Mouse (Mus musculus) lung, adult 2 months (tissue): ENCODE data around the gene Fam229a. TPM values are rescaled to one million over a fixed set of nuclear protein-coding genes. Genes with fewer than 3 reads are reported as not detected.
"Not testable (repeated sequence)": the region's sequence is repeated elsewhere in the genome, so short reads cannot be mapped to it uniquely, and the experiment has no call there.

Source experiments
- DNase-seq: peaks from one replicate; pipeline ENCODE4 v3.0.0; 2022
- H3K4me1 ChIP-seq: fragments of 200-500 bp; 2 replicates; pipeline ENCODE4 v1.6.1; 2011; ENCODE audit warnings: low read length; ENCODE audit not compliant: control insufficient read depth, insufficient read depth
- H3K4me3 ChIP-seq: fragments of 200-500 bp; replicated peaks from 2 replicates; pipeline ENCODE3; 2011; ENCODE audit warnings: low read depth, mild to moderate bottlenecking, control low read depth, low read length; ENCODE audit errors: extremely low read depth
- CTCF ChIP-seq: fragments of 200-500 bp; IDR thresholded peaks from 2 replicates; pipeline ENCODE4 v1.5.1; 2011; ENCODE audit warnings: mild to moderate bottlenecking, low read length, control low read depth; ENCODE audit not compliant: insufficient read depth
- POLR2A ChIP-seq: fragments of 200-500 bp; IDR thresholded peaks from 2 replicates; pipeline ENCODE4 v1.6.1; 2011; ENCODE audit warnings: low read depth, mild to moderate bottlenecking, control low read depth, low read length, borderline replicate concordance; ENCODE audit errors: extremely low read depth
- WGBS: fragments of 180-500 bp; shearing (Covaris S2); methylation state at CpG from one replicate; pipeline ENCODE4 v1.1.7; 2018; 5-methylcytosine and 5-hydroxymethylcytosine counted together
- polyA plus RNA-seq: library from polyadenylated mRNA; depleted of rRNA; stranded (reverse); fragments of >200 nt; gene quantifications from 2 replicates; pipeline ENCODE4 v1.2.3, GENCODE M21; 2012; rRNA removed

The Fam229a gene
- polyA plus RNA-seq, 1 experiment: 0.80 TPM

- 49% methylated on average over 2 of the region's 2 CpGs for WGBS
- H3K4me1 ChIP-seq: peaks cover 4% of the 10 kb centered on the region; the same call in 1 of the 2 replicates
- no peak overlapping the region for H3K4me3 ChIP-seq
- DNase-seq: no peak
- TF ChIP-seq CTCF (no peak), POLR2A (no peak)
Observed at GRCm38 (mm10) chr4:129516925-129517324, 25.9 kb downstream of the Fam229a start.

DNA sequence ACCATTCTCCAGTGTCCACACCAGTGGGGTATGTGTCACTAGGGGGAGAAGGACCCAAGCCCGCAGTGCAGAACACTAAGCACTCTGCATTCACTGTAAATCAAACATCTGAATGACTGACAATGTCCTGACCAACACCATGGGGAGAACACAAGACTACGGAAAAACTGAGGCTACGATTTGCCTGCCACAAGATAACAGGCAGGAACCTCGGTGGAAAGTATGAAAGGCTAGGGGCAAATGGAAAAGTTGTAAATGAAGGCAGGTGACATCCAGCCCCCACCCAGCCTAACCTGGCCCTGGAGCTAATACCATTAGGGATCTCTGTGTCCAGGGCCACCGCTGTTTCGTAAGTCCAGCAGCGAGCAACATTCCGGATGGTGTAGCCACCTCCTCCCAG lies 27.5 kb downstream of the Fam229a start:
- no peak for DNase-seq
- H3K4me1 ChIP-seq: peaks cover 4% of the 10 kb centered on the region; the same call in 1 of the 2 replicates
- 92% methylated on average over 8 of the region's 8 CpGs for WGBS
- no peak overlapping the region for H3K4me3 ChIP-seq
- no peak for TF ChIP-seq POLR2A
- no peak for TF ChIP-seq CTCF

- DNase-seq: no peak
- Histone ChIP-seq H3K4me3 (no peak overlapping the region), H3K4me1 (no peaks in the 10 kb centered on the region)
- 89% methylated on average over 5 of the region's 5 CpGs for WGBS
- TF ChIP-seq POLR2A (no peak), CTCF (no peak)
Observed at GRCm38 (mm10) chr4:129525338-129525737, 34.3 kb downstream of the Fam229a start.

GRCm38 (mm10) chr4:129525889-129526288 lies 34.9 kb downstream of the Fam229a start:
- no peak overlapping the region for H3K4me3 ChIP-seq
- 79% methylated on average over 3 of the region's 3 CpGs for WGBS
- DNase-seq: no peak
- TF ChIP-seq POLR2A (no peak), CTCF (no peak)
- H3K4me1 ChIP-seq: no peaks in the 10 kb centered on the region

GRCm38 (mm10) chr4:129528901-129529300 lies 37.9 kb downstream of the Fam229a start:
- 87% methylated on average over 6 of the region's 6 CpGs for WGBS
- DNase-seq, H3K4me1 ChIP-seq, H3K4me3 ChIP-seq: not testable (repeated sequence)

- peaks cover 6% of the 10 kb centered on the region; the same call in 1 of the 2 replicates for H3K4me1 ChIP-seq
- TF ChIP-seq POLR2A (no peak), CTCF (peak; percentile 37; the same call in 1 of the 2 replicates)
- H3K4me3 ChIP-seq: no peak overlapping the region
- 83% methylated on average over 6 of the region's 6 CpGs for WGBS
- DNase-seq: no peak
Observed at GRCm38 (mm10) chr4:129540012-129540411, 49.0 kb downstream of the Fam229a start.

Other genes starting within 250 kb of the Fam229a start
- gene C77080, start 229.8 kb upstream of the Fam229a start, polyA plus RNA-seq: 47.1 and 50.1 TPM in 2 replicates
- 2.8 TPM in 2 replicates for gene Sync, start 203.6 kb upstream of the Fam229a start, polyA plus RNA-seq
- gene Rbbp4, start 155.8 kb upstream of the Fam229a start, polyA plus RNA-seq: 16.7 and 23.5 TPM in 2 replicates
- 5.8 and 11.3 TPM in 2 replicates for gene Zbtb8os, start 155.5 kb upstream of the Fam229a start, polyA plus RNA-seq
- 8.8 and 13.9 TPM in 2 replicates for gene Zbtb8a, start 113.1 kb upstream of the Fam229a start, polyA plus RNA-seq
- 0.12 and 0.14 TPM in 2 replicates for gene Zbtb8b, start 50.3 kb upstream of the Fam229a start, polyA plus RNA-seq
- gene Bsdc1, start 29.6 kb upstream of the Fam229a start, polyA plus RNA-seq: 18.9 and 28.4 TPM in 2 replicates
- 0.12 TPM in 1 of 2 replicates, not detected in the other for gene Tssk3, start 168 bp upstream of the Fam229a start, polyA plus RNA-seq
- 16.6 and 18.6 TPM in 2 replicates for gene Marcksl1, start 22.4 kb downstream of the Fam229a start, polyA plus RNA-seq
- gene Hdac1, start 51.5 kb downstream of the Fam229a start, polyA plus RNA-seq: 35.3 and 64.8 TPM in 2 replicates
- gene Lck, start 82.5 kb downstream of the Fam229a start, polyA plus RNA-seq: 7.9 and 11.8 TPM in 2 replicates
- gene Fam167b, start 87.4 kb downstream of the Fam229a start, polyA plus RNA-seq: 1.9 and 2.7 TPM in 2 replicates
- 148 and 197 TPM in 2 replicates for gene Eif3i, start 109.5 kb downstream of the Fam229a start, polyA plus RNA-seq
- 136 and 158 TPM in 2 replicates for gene Tmem234, start 109.5 kb downstream of the Fam229a start, polyA plus RNA-seq
- gene Dcdc2b, start 123.1 kb downstream of the Fam229a start, polyA plus RNA-seq: 16.0 and 17.8 TPM in 2 replicates
- 31.1 and 36.5 TPM in 2 replicates for gene Iqcc, start 127.9 kb downstream of the Fam229a start, polyA plus RNA-seq
- gene Ccdc28b, start 132.8 kb downstream of the Fam229a start, polyA plus RNA-seq: 20.6 and 34.1 TPM in 2 replicates
- 30.0 and 36.7 TPM in 2 replicates for gene Txlna, start 149.9 kb downstream of the Fam229a start, polyA plus RNA-seq
- 16.6 and 26.3 TPM in 2 replicates for gene Kpna6, start 181.6 kb downstream of the Fam229a start, polyA plus RNA-seq
- 24.4 and 25.7 TPM in 2 replicates for gene Tmem39b, start 205.6 kb downstream of the Fam229a start, polyA plus RNA-seq